Mouse (Mus musculus): Measurements from ENCODE around the gene Rabl6. TPM values are rescaled to one million over a fixed set of nuclear protein-coding genes. Genes with fewer than 3 reads are reported as not detected.

The Rabl6 gene
- polyA plus RNA-seq, 1 experiment from 2014 or later: 68.3 TPM

DNA sequence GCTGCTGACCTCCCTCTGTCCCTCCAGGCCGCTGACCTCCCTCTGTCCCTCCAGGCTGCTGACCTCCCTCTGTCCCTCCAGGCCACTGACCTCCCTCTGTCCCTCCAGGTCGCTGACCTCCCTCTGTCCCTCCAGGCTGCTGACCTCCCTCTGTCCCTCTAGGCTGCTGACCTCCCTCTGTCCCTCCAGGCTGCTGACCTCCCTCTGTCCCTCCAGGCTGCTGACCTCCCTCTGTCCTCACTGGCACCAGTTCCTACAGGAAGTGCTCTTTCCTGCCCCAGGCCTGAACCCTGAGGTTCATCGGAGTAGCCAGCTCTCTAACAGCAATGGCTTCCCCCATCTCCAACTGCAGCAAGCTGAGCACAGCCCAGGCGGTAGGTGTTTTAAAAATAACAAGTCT lies 20.4 kb upstream of the Rabl6 start:
- ATAC-seq: no peak
- H3K4me3 ChIP-seq (ENCODE audit: low read depth, low read length): no peak overlapping the region
- H3K9ac ChIP-seq (ENCODE audit: low read depth, low read length): no peak overlapping the region
- H3K27ac ChIP-seq (ENCODE audit: low read length): no peak overlapping the region
- H3K9me3 ChIP-seq (replicated peaks; ENCODE audit: control insufficient read depth, low read length, poor library complexity, severe bottlenecking): no peaks in the 10 kb centered on the region
- H3K36me3 ChIP-seq (ENCODE audit: control insufficient read depth, insufficient read depth, low read length): no peaks in the 10 kb centered on the region
- no peaks in the 10 kb centered on the region for H3K4me1 ChIP-seq (ENCODE audit: control insufficient read depth, insufficient read depth, low read length)
- WGBS: 46% methylated on average over 4 of the region's 4 CpGs
- H3K27me3 ChIP-seq (ENCODE audit: control insufficient read depth, insufficient read depth, low read depth, low read length): no peaks in the 10 kb centered on the region
- H3K4me2 ChIP-seq (ENCODE audit: low read length): no peak overlapping the region

DNA sequence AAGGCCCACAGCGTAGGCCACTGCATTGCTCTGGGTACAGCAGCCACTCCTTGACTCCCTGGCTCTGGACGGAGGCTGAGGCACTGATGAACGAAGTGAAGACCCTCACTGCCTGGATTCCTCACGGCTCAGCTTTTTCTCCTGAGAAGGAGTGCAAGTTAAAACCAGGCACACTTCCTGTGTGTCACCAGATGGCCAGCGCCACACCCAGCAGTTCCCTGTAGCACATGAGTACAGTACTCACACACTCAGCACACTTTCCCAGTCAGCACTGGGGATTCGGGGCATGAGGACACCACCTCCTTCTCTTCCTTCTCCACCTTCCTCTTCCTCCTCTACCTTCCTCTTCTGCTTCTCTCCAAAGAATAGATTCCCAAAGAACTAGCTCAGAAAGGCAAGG lies 19.5 kb upstream of the Rabl6 start, which contains the start of gene Fcna:
Gene Fcna (minus strand): TSS at position 220 of the 400 bp plus-strand sequence.
- Histone ChIP-seq H3K9me3 (replicated peaks; ENCODE audit: control insufficient read depth, low read length, poor library complexity, severe bottlenecking) (no peaks in the 10 kb centered on the region), H3K27ac (ENCODE audit: low read length) (no peak within 1 kb of the TSS), H3K4me3 (ENCODE audit: low read depth, low read length) (no peak within 1 kb of the TSS), H3K9ac (ENCODE audit: low read depth, low read length) (no peak within 1 kb of the TSS), H3K27me3 (ENCODE audit: control insufficient read depth, insufficient read depth, low read depth, low read length) (no peaks in the 10 kb centered on the region), H3K36me3 (ENCODE audit: control insufficient read depth, insufficient read depth, low read length) (no peaks in the 10 kb centered on the region), H3K4me1 (ENCODE audit: control insufficient read depth, insufficient read depth, low read length) (no peaks in the 10 kb centered on the region), H3K4me2 (ENCODE audit: low read length) (no peak within 1 kb of the TSS)
- WGBS: 81% methylated on average over 6 of the region's 6 CpGs
- no peak for ATAC-seq

DNA sequence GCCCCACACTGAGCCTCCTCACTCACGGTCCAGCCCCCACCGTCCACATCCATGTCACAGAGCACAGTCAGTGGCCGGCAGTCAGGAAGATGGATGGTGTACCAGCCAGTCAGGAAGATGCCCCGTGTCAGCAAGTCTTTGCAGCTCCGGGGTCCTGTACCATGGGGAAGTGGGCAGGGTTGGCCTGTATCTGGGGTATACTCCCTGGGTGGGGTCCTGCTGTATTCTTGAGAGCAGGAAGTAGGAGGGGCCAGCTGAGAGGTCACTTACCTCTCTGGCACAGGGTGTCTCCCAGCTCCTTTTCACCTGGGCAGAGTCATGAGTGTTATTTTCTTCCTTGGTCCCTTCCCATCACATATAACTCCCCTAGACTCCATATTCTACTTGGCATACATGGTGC lies 17.7 kb upstream of the Rabl6 start:
- no peaks in the 10 kb centered on the region for H3K9me3 ChIP-seq (replicated peaks; ENCODE audit: control insufficient read depth, low read length, poor library complexity, severe bottlenecking)
- ATAC-seq: no peak
- no peak overlapping the region for H3K4me3 ChIP-seq (ENCODE audit: low read depth, low read length)
- H3K36me3 ChIP-seq (ENCODE audit: control insufficient read depth, insufficient read depth, low read length): no peaks in the 10 kb centered on the region
- no peak overlapping the region for H3K9ac ChIP-seq (ENCODE audit: low read depth, low read length)
- H3K4me2 ChIP-seq (ENCODE audit: low read length): no peak overlapping the region
- no peaks in the 10 kb centered on the region for H3K27me3 ChIP-seq (ENCODE audit: control insufficient read depth, insufficient read depth, low read depth, low read length)
- 80% methylated on average over 5 of the region's 5 CpGs for WGBS
- H3K27ac ChIP-seq (ENCODE audit: low read length): no peak overlapping the region
- peaks cover 4% of the 10 kb centered on the region for H3K4me1 ChIP-seq (ENCODE audit: control insufficient read depth, insufficient read depth, low read length)

DNA sequence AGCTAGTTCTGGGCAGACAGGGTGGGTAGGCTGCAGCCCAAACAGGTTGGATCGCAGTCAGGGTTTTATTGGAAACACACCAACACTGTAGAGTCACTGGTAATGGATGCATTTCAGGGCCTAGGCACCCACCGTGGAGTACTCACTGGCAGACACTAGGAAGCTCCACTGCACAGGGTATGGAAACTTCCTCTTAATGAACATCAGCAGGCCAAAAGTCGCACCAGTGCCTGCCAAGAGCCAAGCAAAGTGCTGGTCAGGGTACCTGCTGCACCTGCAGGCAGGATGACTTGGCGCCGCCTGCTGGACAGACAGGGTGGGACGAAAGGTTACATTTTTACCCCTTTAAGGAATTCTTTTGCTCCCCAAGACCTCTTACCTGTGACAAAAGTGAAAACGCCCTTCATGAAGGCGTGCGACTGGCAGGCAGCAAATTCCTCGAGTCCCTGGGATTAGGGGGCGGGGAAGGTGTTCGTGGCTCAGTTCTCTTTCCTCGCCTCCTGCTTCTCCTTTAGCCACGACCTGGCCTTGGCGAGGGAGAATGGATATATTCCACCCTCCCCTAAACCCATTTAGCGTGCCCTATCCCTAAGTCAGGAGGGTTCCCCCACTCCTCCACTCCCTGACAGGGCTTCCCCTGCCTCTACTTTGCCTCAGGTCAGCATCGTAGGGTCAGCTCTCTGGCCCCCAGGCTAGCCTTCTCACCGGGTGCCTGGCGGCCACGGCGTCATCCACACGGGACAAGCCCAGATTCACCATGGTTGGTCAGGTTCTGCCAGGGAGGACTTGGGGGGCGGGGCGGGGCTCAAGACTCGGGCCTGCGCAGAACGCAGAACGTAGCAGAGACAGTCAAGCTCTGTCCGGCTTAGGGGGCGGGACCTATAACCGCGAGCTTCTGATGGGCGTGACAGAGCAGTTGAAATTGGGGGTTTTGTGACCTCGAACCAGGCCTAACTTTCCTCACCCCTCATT lies 13.2 kb upstream of the Rabl6 start, which contains the start of gene Tmem141:
Gene Tmem141 (minus strand): TSS at position 777 of the 972 bp plus-strand sequence.
- H3K27ac ChIP-seq (ENCODE audit: low read length): peak within 1 kb of the TSS; percentile 80
- H3K4me3 ChIP-seq (ENCODE audit: low read depth, low read length): peak within 1 kb of the TSS; percentile 61
- 5% methylated on average over 34 of the region's 34 CpGs for WGBS
- H3K27me3 ChIP-seq (ENCODE audit: control insufficient read depth, insufficient read depth, low read depth, low read length): peaks cover 11% of the 10 kb centered on the region
- H3K4me1 ChIP-seq (ENCODE audit: control insufficient read depth, insufficient read depth, low read length): peaks cover 7% of the 10 kb centered on the region
- no peaks in the 10 kb centered on the region for H3K9me3 ChIP-seq (replicated peaks; ENCODE audit: control insufficient read depth, low read length, poor library complexity, severe bottlenecking)
- H3K36me3 ChIP-seq (ENCODE audit: control insufficient read depth, insufficient read depth, low read length): no peaks in the 10 kb centered on the region
- H3K4me2 ChIP-seq (ENCODE audit: low read length): peak within 1 kb of the TSS; percentile 85
- peak within 1 kb of the TSS; percentile 81 for H3K9ac ChIP-seq (ENCODE audit: low read depth, low read length)
- peak; percentile 97 for ATAC-seq

DNA sequence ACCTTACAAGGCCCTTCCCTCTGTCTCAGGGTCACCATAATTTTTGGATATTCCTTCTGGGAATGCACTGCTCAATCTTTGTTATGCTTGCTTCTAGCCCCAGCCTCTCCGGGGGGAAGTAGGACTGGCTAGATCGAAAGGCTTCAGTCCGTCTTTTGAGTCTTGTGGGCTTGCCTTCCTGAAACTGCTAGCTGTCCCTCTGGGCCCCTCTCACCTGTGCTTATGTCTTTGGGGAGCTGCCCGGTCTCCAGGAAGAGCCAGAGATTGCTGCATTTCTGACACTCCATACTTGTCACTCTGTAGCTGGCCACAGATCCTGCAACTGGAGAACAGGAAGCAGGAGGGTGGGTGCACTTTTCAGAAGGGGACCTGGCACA lies 12.5 kb upstream of the Rabl6 start:
- Histone ChIP-seq H3K9ac (ENCODE audit: low read depth, low read length) (peak overlapping the region; percentile 81), H3K27ac (ENCODE audit: low read length) (peak overlapping the region; percentile 80; the same call in 1 of the 2 replicates), H3K9me3 (replicated peaks; ENCODE audit: control insufficient read depth, low read length, poor library complexity, severe bottlenecking) (no peaks in the 10 kb centered on the region), H3K4me1 (ENCODE audit: control insufficient read depth, insufficient read depth, low read length) (peaks cover 12% of the 10 kb centered on the region), H3K4me3 (ENCODE audit: low read depth, low read length) (peak overlapping the region; percentile 61; the same call in 1 of the 2 replicates), H3K27me3 (ENCODE audit: control insufficient read depth, insufficient read depth, low read depth, low read length) (peaks cover 17% of the 10 kb centered on the region), H3K4me2 (ENCODE audit: low read length) (peak overlapping the region; percentile 85), H3K36me3 (ENCODE audit: control insufficient read depth, insufficient read depth, low read length) (no peaks in the 10 kb centered on the region)
- WGBS: 88% methylated on average over 4 of the region's 4 CpGs
- no peak for ATAC-seq

DNA sequence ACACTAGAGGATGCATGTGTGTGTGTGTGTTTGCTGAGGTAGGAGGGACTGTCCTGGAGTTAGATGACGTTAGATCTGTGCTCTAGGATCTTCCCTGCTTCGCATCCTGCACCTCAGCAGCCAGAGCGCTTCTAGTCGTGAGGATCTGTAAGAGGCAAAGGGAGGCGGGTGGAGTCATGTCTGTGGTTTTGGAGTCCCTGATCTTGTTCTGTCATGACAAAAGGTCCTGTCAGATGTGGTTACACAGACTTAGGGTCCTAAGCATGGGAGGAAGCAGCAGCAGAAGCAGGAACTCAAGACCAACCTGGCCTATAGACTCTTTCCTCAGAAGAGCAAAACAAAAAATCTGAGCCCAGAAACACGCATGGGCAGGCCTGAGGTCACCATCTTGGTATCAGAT lies 12.1 kb upstream of the Rabl6 start:
- Histone ChIP-seq H3K9ac (ENCODE audit: low read depth, low read length) (no peak overlapping the region), H3K27me3 (ENCODE audit: control insufficient read depth, insufficient read depth, low read depth, low read length) (peaks cover 22% of the 10 kb centered on the region), H3K36me3 (ENCODE audit: control insufficient read depth, insufficient read depth, low read length) (no peaks in the 10 kb centered on the region), H3K9me3 (replicated peaks; ENCODE audit: control insufficient read depth, low read length, poor library complexity, severe bottlenecking) (0 out of 2 replicates have a peak, but pooled peaks cover 3% of the 10 kb centered on the region), H3K4me2 (ENCODE audit: low read length) (no peak overlapping the region), H3K27ac (ENCODE audit: low read length) (no peak overlapping the region), H3K4me1 (ENCODE audit: control insufficient read depth, insufficient read depth, low read length) (peaks cover 12% of the 10 kb centered on the region), H3K4me3 (ENCODE audit: low read depth, low read length) (no peak overlapping the region)
- ATAC-seq: no peak
- 83% methylated on average over 6 of the region's 6 CpGs for WGBS

DNA sequence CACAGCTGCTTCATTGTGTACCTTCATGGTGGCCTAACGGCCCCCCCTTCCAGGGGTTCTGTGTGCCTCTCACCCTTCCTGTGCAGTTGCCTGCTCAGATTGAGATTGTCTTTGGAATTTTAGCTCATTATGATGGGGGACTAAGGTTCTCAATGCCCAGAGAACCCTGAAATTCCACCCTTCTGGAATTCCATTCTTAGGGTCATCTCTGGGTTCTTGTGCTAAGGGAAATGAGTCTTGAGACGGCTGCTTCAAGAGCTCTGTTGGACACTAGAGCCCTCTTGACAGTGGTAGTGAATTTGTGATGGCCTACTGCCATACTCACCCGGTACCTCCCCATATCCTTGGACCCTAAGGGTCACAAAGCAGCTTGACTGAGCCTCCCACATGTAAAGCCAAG lies 9.3 kb upstream of the Rabl6 start, which contains the start of gene Ccdc183:
Gene Ccdc183 (minus strand): TSS at position 101 of the 400 bp plus-strand sequence.
- H3K4me3 ChIP-seq (ENCODE audit: low read depth, low read length): no peak within 1 kb of the TSS
- peaks cover 12% of the 10 kb centered on the region for H3K4me1 ChIP-seq (ENCODE audit: control insufficient read depth, insufficient read depth, low read length)
- H3K4me2 ChIP-seq (ENCODE audit: low read length): no peak within 1 kb of the TSS
- H3K27ac ChIP-seq (ENCODE audit: low read length): no peak within 1 kb of the TSS
- no peak for ATAC-seq
- H3K27me3 ChIP-seq (ENCODE audit: control insufficient read depth, insufficient read depth, low read depth, low read length): peaks cover 32% of the 10 kb centered on the region
- WGBS: 80% methylated on average over 3 of the region's 3 CpGs
- no peak within 1 kb of the TSS for H3K9ac ChIP-seq (ENCODE audit: low read depth, low read length)
- H3K36me3 ChIP-seq (ENCODE audit: control insufficient read depth, insufficient read depth, low read length): no peaks in the 10 kb centered on the region
- 0 out of 2 replicates have a peak, but pooled peaks cover 3% of the 10 kb centered on the region for H3K9me3 ChIP-seq (replicated peaks; ENCODE audit: control insufficient read depth, low read length, poor library complexity, severe bottlenecking)

DNA sequence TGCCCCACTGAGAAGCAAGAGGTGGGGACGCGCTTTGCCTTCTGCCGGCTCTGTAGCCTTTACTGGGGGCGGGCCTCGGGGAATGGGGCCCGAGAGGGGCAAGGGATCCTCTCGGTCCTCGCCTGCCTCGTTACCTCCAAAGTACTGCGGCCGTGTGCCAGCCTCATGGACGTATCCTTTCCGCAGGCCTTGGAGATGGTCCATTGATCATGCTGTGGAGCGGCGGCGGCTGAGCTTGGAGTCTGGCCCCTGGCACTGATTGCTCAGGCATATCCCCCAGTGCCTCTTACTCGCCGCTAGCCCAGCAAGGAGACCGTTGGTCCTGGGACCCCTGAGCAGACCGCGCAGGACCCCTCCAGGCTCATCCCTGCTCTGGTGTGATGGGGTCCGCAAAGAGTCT lies 8.1 kb upstream of the Rabl6 start:
- H3K4me3 ChIP-seq (ENCODE audit: low read depth, low read length): no peak overlapping the region
- 20% methylated on average over 22 of the region's 22 CpGs for WGBS
- H3K9me3 ChIP-seq (replicated peaks; ENCODE audit: control insufficient read depth, low read length, poor library complexity, severe bottlenecking): 0 out of 2 replicates have a peak, but pooled peaks cover 3% of the 10 kb centered on the region
- no peak for ATAC-seq
- H3K27me3 ChIP-seq (ENCODE audit: control insufficient read depth, insufficient read depth, low read depth, low read length): peaks cover 32% of the 10 kb centered on the region
- H3K4me2 ChIP-seq (ENCODE audit: low read length): no peak overlapping the region
- H3K9ac ChIP-seq (ENCODE audit: low read depth, low read length): no peak overlapping the region
- no peaks in the 10 kb centered on the region for H3K36me3 ChIP-seq (ENCODE audit: control insufficient read depth, insufficient read depth, low read length)
- H3K4me1 ChIP-seq (ENCODE audit: control insufficient read depth, insufficient read depth, low read length): peaks cover 12% of the 10 kb centered on the region
- no peak overlapping the region for H3K27ac ChIP-seq (ENCODE audit: low read length)

DNA sequence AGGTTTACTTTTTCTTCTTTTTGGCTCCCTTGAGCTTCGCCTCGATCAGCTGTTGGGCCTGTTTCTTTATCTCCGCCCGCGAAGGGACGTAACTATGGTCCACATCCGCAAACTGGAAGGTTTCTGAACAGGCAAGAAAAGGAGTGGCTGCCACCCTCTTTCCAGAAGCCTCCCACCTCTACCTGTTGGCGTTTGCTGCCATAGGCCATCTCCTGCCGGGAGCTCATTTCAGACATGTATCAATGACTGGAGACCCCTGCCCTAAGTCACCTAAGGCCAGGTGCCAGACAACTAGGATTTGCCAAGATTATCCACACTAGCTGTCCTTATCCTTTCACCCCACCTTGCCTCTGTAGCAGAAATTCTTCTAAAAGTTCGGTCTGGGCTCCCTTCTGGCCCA lies 350 bp upstream of the Rabl6 start:
- Histone ChIP-seq H3K36me3 (ENCODE audit: control insufficient read depth, insufficient read depth, low read length) (no peaks in the 10 kb centered on the region), H3K27me3 (ENCODE audit: control insufficient read depth, insufficient read depth, low read depth, low read length) (no peaks in the 10 kb centered on the region; the same call in 1 of the 2 replicates), H3K4me2 (ENCODE audit: low read length) (peak overlapping the region; percentile 80), H3K9ac (ENCODE audit: low read depth, low read length) (peak overlapping the region; percentile 56; the same call in 1 of the 2 replicates), H3K9me3 (replicated peaks; ENCODE audit: control insufficient read depth, low read length, poor library complexity, severe bottlenecking) (no peaks in the 10 kb centered on the region), H3K27ac (ENCODE audit: low read length) (peak overlapping the region; percentile 93), H3K4me3 (ENCODE audit: low read depth, low read length) (peak overlapping the region; percentile 75), H3K4me1 (ENCODE audit: control insufficient read depth, insufficient read depth, low read length) (peaks cover 24% of the 10 kb centered on the region)
- ATAC-seq: peak; percentile 19; the same call in 1 of the 2 replicates
- WGBS: 73% methylated on average over 10 of the region's 10 CpGs
